Mouse (Mus musculus): ENCODE results near the gene Pop5.

The Pop5 gene

DNA sequence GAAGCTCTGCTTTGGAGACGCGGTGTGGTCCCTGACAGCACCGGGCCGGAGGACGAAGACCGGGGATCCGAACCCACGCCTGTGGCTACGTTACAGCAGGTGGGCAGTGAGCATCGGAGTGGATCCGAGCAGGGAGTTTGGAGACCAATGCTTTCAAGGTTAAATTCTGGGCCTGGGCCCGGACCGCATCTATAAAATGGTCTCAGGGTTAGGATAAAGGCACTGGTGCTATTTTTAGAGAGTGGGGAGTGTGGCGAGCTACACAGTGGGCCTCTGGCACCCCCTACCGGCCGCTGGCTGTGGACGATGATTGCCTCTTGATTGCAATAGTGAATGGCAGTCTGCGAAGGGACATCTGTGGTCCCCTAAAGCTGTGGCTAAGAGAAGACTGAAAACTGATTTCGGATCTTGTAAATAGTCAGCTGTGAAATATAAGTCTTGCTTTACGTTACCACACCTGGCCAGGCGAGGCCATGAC, at the start of gene Pop5:
TSS of gene Pop5 (plus strand) at position 51 of the 478 bp plus-strand sequence.
- peak; percentile 94 for DNase-seq (ENCODE audit: low spot score)

DNA sequence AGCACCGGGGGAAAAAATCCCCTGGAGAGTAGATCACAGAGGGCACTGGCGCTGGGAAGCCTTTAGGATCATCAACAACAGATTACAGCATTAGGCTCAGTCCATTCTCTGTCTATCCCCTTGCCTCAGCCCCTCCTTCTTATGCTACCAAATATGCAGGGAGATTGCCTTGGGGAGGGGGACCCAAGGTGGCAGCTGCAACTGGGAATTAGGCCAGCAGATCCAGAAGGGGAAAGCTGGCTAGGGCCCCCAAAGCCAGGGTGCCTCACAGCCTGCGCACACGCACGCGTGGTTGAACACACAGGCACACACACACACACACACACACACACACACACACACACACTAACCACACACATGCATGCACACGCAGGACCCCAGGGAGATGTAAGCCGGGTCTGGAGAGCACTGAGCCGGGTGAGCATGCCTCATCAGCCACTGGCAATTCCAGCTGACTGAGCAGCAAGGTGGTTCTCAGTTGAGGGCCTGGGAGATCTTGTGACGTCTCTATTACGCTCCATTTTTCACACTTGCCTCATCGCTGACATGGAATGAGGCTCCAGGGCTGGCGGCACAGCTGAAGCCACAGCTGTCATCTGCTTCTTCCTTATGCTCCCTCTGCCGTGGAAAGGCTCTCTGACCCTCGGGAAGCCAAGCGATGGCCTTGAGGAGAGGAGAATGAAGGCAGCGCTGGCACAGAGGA, 49.1 kb upstream of the Pop5 start:
- DNase-seq (ENCODE audit: low spot score): no peak

DNA sequence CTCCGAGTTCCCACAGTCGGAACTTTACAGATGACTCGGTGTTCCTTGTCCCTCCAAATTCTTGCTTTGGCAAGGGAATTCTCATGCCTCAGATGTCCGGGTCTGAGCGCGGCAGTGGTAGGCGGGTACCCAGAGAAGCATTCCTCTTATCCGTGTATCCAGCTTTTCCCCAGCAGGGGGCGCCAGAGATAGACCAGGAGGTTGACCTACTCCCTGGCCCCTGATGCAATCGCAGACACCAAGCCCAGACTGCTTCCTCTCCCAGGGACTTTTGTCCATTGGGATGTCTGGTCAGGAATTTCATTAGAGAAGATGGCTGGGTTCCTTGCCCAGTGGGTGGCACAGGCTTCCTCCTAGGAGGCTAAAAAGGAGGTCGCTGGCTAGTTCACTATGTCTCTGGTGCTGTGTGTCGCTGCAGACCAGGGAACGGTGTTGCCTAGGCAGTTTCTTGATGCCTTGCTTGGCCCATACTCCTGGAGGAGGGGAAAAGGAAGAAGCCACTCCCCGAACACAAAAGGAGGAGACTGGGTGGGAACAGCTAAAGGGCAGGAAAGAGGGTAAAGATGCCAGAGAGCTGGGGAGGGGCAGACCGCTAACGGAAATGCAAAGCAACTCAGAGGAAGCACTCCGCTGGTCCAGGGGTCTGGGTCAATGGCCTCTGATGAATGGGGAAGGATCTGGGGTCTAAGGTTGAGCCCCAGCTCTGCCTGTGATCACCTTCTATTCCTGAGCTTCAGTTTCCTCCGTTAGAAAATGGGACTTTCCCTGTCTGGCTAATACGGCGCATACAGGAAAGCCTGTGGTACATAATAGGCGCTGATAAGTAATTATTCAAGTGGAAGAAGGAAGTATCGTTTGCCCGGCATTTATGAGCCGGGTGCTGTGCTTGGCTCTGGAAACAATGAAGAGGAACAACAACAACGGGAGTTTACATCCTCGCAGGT, 48.2 kb upstream of the Pop5 start:
- DNase-seq (ENCODE audit: low spot score): peak; percentile 97

DNA sequence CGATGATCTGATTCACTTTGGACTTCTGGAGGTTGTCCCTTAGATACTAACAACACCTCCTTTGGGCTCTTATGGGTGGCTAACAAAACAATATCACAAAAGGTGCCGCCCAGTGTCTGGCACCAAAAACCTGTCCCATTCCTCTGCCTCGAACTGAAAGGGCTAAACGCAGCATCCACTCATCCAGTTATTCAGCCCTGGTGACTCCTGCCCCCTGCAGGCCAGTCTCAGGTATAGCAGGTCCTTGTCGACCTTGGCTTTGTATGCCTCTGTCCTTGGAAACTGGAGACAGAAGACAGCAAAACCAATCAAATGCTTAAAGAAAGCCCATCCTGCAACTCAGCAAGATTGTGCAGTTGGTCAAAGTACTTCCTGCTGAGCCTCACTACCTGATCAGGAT, 46.8 kb upstream of the Pop5 start:
- peak; percentile 66 for DNase-seq (ENCODE audit: low spot score)

DNA sequence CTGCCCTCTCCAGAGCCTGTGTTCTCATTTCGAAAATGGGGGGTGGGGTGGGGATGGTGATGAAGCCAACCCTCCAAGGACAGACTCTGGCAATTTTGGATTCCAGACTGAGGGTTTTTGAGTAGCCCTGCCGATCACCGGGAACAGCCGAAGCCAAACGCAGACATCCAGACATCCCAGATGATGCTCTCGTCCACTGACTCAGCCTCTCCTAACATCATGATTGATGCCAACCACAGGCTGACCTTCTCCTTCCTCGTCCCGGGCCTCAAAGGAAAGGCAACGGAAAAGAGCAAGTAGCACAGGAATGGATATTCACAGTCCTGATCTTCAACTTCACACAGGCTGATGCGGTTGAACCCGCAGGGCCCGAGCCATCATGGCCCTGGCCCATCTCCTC, 45.6 kb upstream of the Pop5 start:
- no peak for DNase-seq (ENCODE audit: low spot score)

DNA sequence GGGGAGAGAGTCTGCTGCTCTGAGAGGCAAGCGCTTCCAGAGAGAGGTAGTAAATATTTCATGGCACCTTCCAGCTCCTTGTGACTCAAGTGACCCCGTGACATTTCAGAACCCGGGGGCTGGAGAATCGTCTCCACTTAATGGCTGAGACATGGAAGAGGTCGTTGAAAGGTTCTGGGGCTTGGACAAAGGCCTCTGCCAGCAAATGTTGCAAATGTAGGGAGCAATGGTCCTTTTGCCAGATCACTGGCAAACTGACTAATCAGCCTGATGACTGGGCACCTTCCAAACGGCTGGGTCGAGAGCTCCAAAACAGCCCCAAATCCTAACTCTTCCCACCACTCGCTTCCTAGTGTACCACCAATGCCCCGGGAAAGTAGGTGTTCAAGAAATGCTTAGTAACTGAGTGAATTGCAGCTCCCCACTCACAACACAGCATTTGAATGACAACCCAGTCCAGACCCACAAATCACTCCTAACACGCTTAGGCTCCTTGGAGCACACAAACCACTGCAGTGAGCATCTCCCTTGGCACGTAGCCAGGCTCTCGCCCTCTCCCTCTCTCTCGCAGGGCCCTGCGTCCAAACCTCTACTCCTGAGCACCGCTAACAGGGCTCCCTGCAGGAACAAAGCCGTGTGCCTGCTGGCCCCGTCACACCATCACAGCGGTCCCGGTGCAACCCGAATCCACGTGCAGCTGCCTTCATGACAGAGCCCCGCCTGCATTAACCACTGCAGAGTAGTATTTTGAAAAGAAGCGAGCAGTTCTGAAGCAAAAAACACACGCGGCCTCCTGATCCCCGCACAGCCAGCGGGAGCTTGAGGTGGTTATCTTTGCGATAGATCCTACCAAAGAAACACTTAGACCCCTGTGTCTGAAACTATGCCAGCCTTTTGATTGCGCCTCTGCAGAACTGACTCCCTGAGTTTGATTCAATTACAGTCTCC, 43.5 kb upstream of the Pop5 start:
- DNase-seq (ENCODE audit: low spot score): peak; percentile 55

DNA sequence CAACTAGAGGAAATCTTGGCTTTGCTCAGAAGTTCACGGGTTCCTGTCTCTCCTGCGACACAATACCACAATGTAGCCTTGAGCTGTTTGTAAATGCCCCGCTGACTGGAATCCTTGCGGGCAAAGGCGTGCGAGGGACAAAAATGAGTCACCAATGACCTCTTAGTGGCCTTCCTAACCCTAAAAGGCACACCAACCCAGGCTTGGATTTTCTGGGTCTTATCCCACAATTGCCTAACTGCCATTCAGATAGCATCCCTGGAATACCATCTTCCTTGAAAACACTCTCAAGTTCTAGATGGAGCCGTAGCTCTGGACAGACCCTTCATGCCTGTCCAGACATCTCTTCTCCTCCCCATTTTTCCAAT, 42.8 kb upstream of the Pop5 start:
- DNase-seq (ENCODE audit: low spot score): no peak

DNA sequence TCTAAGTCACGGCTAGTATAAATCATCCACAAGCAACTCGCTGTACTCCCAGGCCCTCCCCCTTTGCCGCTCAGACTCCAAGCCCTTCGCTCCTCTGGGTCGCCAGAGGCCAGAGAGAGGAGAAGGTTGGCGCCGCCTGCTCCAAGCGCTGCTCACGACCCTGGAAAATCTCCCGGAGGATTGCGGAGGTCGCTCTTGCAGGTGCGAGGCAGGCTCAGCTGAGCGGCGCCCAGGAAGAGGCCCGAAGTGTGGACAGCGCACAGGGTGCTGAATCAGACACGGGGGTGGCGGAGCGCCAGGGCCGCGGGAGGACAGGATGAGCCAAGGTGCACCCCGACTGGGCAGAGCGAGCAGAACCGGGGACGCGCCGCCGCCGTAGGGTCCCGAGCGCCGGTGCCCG, 42.4 kb upstream of the Pop5 start:
- peak; percentile 63 for DNase-seq (ENCODE audit: low spot score)

DNA sequence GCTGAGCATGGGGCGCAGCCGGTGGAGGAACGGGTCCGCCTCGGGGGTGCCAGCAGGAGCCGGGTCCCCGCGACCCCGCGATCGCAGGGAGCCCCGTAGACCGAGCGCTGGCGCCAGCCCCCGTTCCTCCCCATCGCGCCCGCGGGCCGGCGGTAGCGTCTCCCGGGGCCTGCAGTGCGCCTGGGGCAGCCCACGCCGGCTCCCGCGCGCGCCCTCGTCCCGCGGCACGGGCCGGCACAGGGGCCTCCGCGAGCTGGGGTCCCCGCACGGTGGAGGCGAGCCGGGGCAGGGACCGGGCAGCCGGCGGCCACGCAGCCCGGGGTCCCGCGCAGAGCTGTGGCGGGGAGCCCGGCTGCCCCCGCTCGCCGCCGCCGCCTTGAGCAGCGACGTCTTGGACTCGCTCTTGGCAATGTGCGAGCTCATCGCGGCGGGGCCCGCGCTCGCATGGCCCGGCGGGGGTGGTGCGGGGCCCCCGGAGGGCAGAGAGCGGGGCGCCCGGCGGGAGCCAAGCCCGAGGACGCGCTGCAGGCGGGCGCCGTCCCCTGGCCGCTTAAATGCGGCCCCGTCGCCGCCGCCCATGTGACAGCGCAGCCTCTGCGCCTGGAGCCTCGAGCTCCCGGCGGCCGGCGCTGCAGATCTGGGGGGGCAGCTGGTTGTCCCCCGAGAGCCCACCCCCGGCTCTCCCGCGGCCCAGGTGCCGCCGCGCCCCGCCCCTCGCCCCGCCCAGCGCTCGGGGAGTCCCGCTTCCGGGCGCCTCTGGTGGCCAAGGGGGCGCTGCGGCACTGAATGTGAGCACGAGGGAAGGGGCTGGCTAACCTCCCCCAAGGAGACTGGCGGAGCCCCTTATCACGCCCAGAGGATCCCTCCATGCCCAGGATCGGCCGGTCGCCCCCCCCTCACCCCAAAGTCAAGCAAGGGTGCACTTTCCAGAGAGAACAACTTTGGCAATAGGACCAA, 41.7 kb upstream of the Pop5 start, which contains the start of gene Cabp1:
TSS of gene Cabp1 (minus strand) at position 713 of the 957 bp plus-strand sequence.
- DNase-seq (ENCODE audit: low spot score): peak; percentile 84

DNA sequence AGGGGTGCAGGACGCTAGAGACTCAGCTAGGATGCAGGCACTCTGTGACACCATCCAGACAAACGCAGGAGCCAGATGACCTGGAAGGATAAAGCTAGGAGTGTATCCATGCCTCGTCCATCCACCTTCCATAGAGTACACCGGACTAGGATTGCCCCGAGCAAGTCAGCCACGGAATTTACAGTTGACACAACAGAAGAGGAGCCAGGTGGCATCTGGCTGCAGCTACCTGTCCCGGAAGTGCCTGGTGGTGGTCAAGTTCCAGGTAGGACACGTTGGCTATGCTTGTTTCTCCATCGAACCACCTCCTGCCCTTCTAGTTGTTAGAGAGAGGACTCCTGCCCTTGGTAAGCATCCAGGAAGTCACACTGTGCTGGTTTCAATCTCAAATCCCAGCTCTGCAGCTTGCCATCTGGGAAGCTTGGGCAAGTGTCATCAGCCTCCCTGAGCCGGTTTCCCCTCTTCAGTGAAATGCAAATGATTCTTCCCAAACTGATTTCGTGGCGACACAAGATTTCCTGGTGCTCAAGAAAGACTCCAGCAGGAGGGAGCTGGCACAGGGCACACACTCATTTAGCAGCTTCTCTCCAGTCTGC, 40.9 kb upstream of the Pop5 start:
- no peak for DNase-seq (ENCODE audit: low spot score)

DNA sequence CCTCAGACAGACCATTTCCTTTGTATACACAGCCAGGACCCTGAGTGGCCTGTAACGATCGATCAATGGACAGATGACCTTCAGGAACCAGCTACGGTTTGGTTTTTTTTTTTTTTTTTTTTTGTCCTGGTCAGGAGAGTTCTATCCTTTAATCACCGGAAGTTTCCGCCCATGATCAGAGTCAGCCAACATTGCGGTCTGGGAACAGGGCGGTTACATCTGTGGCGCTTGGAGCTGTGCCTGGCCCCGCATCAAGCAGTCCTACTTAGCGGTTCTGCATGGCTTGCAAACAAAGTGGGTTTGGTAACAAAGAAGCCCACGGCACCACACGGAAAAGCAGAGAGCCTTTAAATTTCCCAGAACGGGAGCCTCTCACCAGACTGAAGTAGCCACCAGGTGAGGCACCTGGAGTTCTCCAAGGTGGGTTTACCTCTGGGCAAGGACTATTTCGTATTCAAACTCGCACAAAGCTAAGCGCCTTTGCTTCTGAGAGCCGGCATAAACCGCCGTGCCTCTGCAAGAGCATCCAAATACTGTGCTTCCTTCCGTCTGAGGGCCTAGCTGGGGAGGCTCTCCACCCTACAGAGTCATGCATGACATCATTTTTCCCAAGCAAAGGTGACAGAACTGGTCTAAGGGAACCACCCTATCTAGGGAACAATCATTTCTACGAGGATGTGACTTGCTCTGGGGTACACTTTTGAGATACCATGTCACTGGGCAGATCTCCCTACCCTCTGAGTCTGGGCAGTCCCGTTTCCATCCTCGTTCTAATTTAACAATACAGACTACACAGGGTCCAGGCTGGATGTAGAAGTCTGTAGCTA, 31.7 kb upstream of the Pop5 start:
- peak; percentile 67 for DNase-seq (ENCODE audit: low spot score)

DNA sequence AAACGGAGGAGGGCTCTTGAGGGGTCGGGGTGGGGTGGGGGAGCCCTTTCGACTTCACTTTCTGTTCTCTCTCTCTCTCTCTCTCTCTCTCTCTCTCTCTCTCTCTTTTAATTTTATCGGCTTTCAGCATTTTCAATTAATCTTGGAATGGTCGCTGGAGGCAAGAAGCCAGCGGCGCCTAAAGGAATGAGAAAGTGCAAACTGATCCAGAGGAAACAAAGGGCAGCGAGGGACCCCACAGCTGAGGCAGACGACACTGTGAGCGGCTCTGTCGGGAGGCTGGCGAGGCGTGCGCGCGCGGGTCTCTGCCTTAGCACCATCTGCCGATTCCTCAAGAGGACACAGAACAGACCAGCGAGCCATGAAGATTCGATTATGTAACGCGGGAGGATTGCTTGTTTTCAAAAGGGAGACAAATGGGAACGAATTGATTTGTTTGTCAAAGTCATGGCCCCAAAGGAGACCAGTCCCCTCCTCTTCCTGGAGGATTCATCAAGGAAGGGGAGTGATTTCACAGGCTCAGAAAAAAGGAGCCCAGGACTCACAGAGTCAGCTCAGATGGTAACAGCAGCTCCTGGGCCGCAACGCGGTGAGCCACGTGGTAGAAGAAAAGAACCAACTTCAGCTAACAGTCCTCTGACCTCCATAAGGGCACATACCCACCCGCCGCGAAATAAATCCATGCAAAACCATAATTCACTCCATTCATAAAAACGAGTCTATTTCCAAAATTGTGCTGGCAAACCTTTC, 30.9 kb upstream of the Pop5 start:
- peak; percentile 87 for DNase-seq (ENCODE audit: low spot score)

DNA sequence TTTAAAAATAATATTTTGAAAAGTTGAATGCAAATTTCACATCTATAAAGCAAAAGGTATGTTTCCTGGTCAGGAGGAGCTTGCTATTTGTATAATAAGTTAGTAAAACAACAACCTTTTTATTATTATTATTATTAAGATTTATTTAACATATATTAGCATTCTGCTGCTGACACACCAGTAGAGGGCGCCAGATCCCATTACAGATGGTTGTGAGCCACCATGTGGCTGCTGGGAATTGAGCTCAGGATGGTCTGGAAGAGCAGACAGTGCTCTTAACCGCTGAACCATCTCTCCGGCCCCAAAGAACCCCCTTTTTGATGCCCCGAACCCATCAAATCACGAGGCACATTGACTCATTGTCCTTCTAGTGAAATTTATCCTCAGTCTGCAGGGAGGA, 28.4 kb upstream of the Pop5 start:
- no peak for DNase-seq (ENCODE audit: low spot score)

DNA sequence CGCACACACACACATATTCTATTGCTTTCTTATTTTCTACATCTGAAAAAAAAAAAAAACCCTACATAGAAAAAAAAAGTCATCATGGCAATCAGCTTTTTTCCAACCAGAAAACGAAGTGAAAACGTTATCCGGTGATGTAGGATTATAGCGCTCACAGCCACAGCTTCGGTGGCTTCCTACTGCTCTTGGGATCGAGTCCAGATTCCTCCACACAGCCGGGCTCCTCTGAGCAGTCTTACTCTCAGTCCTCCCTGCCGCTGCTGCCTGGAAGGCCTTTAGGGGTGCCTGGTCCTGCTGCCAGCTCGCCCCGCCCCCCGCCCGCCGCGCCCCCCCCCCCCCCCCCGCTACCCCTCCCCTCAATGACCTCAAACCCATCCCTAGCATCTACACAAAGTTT, 27.7 kb upstream of the Pop5 start:
- no peak for DNase-seq (ENCODE audit: low spot score)

DNA sequence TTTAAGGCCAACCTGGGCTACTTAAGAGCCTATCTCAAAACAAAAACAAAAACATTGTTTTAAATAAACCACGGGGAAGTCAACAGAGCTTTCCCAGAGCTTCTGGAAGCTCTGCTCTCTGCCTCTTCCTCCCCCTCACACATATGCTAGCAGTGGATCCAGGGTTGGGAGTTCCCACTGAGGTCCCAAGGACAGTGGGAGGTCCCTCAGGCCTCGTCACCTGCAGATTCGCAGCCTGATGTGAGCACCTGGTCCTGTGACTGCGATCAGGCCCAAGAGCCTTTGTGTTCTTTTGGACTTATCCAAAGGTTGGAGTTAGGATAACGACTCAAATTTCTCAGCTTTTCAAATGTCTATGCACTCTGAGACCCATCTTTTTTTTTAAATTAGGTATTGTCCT, 27.0 kb upstream of the Pop5 start:
- no peak for DNase-seq (ENCODE audit: low spot score)

DNA sequence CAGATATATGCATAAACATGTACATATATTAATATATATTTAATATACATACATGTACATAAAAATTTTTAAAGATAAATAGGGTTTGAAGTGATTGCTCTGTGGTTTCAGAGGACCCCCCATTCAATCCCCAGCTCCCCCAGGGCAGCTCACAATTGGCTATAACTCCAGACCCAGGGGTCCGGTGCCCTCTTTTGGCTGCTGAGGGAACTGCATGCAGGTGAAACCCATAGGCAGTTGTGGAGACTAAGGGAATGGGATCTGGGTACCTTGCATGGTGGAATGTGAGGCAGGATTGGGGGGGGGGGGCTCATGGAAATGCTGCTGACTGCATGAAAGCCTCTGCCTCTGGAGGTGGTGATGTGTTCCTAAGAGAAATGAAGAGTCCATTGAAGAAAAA, 25.3 kb upstream of the Pop5 start:
- DNase-seq (ENCODE audit: low spot score): peak; percentile 66

DNA sequence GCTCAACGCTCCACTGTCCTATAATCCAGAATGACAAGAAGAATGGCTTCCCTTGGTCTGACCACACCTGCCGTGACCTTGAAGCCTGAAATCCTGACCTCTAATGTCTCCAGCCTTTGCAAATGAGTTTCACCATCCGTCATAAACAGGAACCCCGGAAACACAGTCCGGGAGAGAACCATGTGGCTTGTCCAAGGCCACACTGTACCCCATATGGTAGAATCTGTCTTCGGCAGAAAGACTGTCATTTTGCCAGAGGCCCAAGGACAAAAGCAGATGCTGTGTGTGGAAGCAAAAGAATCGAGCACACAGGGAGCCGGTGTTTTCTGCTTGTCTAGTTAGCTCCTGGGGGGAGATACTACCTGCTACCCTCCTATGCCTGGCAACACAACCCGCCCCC, 23.2 kb upstream of the Pop5 start:
- DNase-seq (ENCODE audit: low spot score): no peak

DNA sequence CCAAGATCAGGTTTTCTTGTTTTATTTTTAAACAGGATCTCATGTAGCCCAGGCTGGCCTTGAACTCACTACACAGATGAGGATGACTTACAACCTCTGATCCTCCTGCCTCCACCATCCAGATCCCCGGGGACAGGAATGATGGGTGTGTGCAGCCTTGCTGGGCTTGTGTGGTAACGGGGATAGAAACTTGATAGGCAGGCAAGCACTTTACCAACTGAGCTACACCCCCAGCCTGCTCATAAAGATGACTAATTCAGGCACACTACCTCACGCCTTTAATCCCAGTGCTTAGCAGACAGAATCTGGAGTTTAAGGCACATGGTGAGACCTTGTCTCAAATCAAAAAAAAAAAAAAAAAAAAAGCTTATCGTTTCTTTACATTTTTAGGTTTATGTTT, 22.8 kb upstream of the Pop5 start:
- no peak for DNase-seq (ENCODE audit: low spot score)

DNA sequence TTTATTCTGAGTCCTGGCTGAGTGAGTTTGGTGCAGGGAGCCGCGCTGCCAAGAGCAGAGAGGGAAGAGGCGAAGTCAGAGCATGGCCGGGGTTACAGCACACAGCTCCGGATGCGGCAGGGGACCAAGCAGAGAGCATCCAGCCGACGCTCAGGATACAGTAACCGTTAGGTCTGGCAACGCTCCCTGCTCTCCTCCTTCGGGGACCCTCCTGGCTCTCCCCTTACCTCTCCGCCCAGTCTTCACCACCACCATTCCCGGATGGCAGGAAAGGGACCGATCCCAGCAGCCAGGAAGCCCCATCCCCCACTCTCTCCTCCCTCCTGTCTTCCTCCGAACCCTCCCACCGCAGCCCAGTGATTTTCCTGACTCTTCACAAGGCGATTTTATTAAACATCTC, 20.8 kb upstream of the Pop5 start:
- DNase-seq (ENCODE audit: low spot score): peak; percentile 77
